In genomic region chr1:168518087-168518486, GRCm38 (mm10) we compare ENCODE assay signal across 11 mouse cellular contexts.
"Had no signal": no experiment of that assay in that cellular context is flagged by ENCODE, and none has a peak within 500 bp of the region (broad histone marks: within the 10 kb centered on the region; RNA-seq: fewer than 3 reads in every experiment).

No protein-coding gene starts in this region.

- H3K27ac ChIP-seq: limb, embryonic 15.5 days; liver, embryonic 13.5 days; midbrain, embryonic 13.5 days had no signal

- H3K4me2 ChIP-seq: limb, embryonic 15.5 days; liver, embryonic 13.5 days; midbrain, embryonic 13.5 days had no signal

- DNase-seq: kidney, adult 8-10 months; kidney, postnatal 36 days; layer of hippocampus, adult 9-11 months; layer of hippocampus, postnatal 36 days; liver, embryonic 13.5 days; liver, postnatal 0 days; right cerebral cortex, postnatal 25 days; thymus, postnatal 36 days had no signal

- H3K36me3 ChIP-seq: limb, embryonic 15.5 days; liver, embryonic 13.5 days; midbrain, embryonic 13.5 days had no signal

- ATAC-seq: intestine, postnatal 0 days; liver, postnatal 0 days; midbrain, embryonic 13.5 days had no signal

- H3K27me3 ChIP-seq: limb, embryonic 15.5 days; liver, embryonic 13.5 days; midbrain, embryonic 13.5 days had no signal

- H3K4me3 ChIP-seq: limb, embryonic 15.5 days; liver, embryonic 13.5 days; midbrain, embryonic 13.5 days had no signal

- H3K9me3 ChIP-seq: limb, embryonic 15.5 days; liver, embryonic 13.5 days; midbrain, embryonic 13.5 days had no signal

- H3K9ac ChIP-seq: limb, embryonic 15.5 days; liver, embryonic 13.5 days; liver, postnatal 0 days; midbrain, embryonic 13.5 days had no signal

- H3K4me1 ChIP-seq: limb, embryonic 15.5 days; liver, embryonic 13.5 days; midbrain, embryonic 13.5 days had no signal
